Mouse (Mus musculus) forebrain, postnatal 0 days (tissue): ENCODE results near the gene Gm17571. TPM values are rescaled to one million over a fixed set of nuclear protein-coding genes. Genes with fewer than 3 reads are reported as not detected.

Source experiments
- ATAC-seq: fragments of 200-750 bp; cut with Nextera tagmentation; 2 replicates; pipeline ENCODE4 v1.8.0; 2017; ENCODE audit warnings: mild to moderate bottlenecking, moderate library complexity
- DNase-seq: peaks from one replicate; pipeline ENCODE4 v3.0.0-alpha.2; 2015
- H3K27ac ChIP-seq: fragments of 300-500 bp; sonication (generic); 2 replicates; pipeline ENCODE4 v1.5.1; 2014; ENCODE audit warnings: low read depth, mild to moderate bottlenecking, antibody characterized with exemption, low read length, moderate library complexity, mixed read lengths
- H3K27me3 ChIP-seq: fragments of 300-500 bp; sonication (generic); 2 replicates; pipeline ENCODE4 v1.6.1; 2014; ENCODE audit warnings: mild to moderate bottlenecking, low read length, mixed read lengths; ENCODE audit not compliant: insufficient read depth
- H3K36me3 ChIP-seq: fragments of 300-500 bp; sonication (generic); 2 replicates; pipeline ENCODE4 v1.6.1; 2014; ENCODE audit warnings: mild to moderate bottlenecking, moderate library complexity; ENCODE audit not compliant: insufficient read depth
- H3K4me1 ChIP-seq: fragments of 300-500 bp; sonication (generic); 2 replicates; pipeline ENCODE4 v1.6.1; 2014; ENCODE audit warnings: antibody characterized with exemption; ENCODE audit not compliant: insufficient read depth
- H3K4me2 ChIP-seq: fragments of 300-500 bp; sonication (generic); 2 replicates; pipeline ENCODE4 v1.6.1; 2014; ENCODE audit warnings: low read depth, mild to moderate bottlenecking, moderate library complexity
- H3K4me3 ChIP-seq: fragments of 300-500 bp; sonication (generic); 2 replicates; pipeline ENCODE4 v1.5.1; 2014; ENCODE audit warnings: low read depth, low read length, mixed read lengths
- H3K9ac ChIP-seq: fragments of 300-500 bp; sonication (generic); 2 replicates; pipeline ENCODE4 v1.6.1; 2014; ENCODE audit warnings: mild to moderate bottlenecking
- H3K9me3 ChIP-seq: fragments of 300-500 bp; sonication (generic); 2 replicates; pipeline ENCODE4 v1.6.1; 2016; ENCODE audit warnings: low read length
- CTCF ChIP-seq: sonication (generic); IDR thresholded peaks from 2 replicates; pipeline ENCODE4 v1.5.1; 2016; ENCODE audit warnings: antibody characterized with exemption, control low read depth, low read depth
- WGBS: fragments of 180-500 bp; shearing (Covaris S2); extraction: QIAGEN DNeasy Blood & Tissue Kit; methylation state at CpG from one replicate; pipeline ENCODE4 v1.1.7; 2014; 5-methylcytosine and 5-hydroxymethylcytosine counted together
- polyA plus RNA-seq: library from polyadenylated mRNA; unstranded; fragments of >200 nt; fragmentation: Nextera tagmentation; extraction: Ambion mirVana; gene quantifications from 2 replicates; pipeline ENCODE4 v1.2.1, GENCODE M21; 2015
- total RNA-seq: library from RNA; depleted of rRNA; stranded (reverse); fragments of >200 nt; gene quantifications from 2 replicates; pipeline ENCODE4 v1.2.3, GENCODE M21; 2014; rRNA removed

The Gm17571 gene
- total RNA-seq (not detected in 2 replicates), polyA plus RNA-seq (not detected in 2 replicates)

GRCm38 (mm10) chr9:13446703-13447285, at the start of gene Gm17571:
Gene Gm17571 (minus strand): TSS chr9:13446753.
- Histone ChIP-seq H3K36me3 (no peaks in the 10 kb centered on the region), H3K4me2 (no peak within 1 kb of the TSS), H3K4me1 (no peaks in the 10 kb centered on the region), H3K4me3 (no peak within 1 kb of the TSS), H3K27me3 (no peaks in the 10 kb centered on the region), H3K9ac (no peak within 1 kb of the TSS), H3K9me3 (no peaks in the 10 kb centered on the region), H3K27ac (no peak within 1 kb of the TSS)
- no peak for TF ChIP-seq CTCF
- 75% methylated on average over 4 of the region's 4 CpGs for WGBS
- DNase-seq = no peak
- no peak for ATAC-seq

- no peaks in the 10 kb centered on the region for H3K36me3 ChIP-seq
- no peaks in the 10 kb centered on the region for H3K9me3 ChIP-seq
- H3K4me2 ChIP-seq = no peak overlapping the region
- TF ChIP-seq CTCF = no peak
- DNase-seq (no peak), ATAC-seq (no peak)
- H3K27ac ChIP-seq = no peak overlapping the region
- H3K27me3 ChIP-seq = no peaks in the 10 kb centered on the region
- no peak overlapping the region for H3K9ac ChIP-seq
- no peak overlapping the region for H3K4me3 ChIP-seq
- H3K4me1 ChIP-seq = 0 out of 2 replicates have a peak, but pooled peaks cover 3% of the 10 kb centered on the region
Measured at GRCm38 (mm10) chr9:13495530-13495929, 49.0 kb upstream of the Gm17571 start.

- no peak overlapping the region for H3K4me3 ChIP-seq
- no peak for TF ChIP-seq CTCF
- no peak overlapping the region for H3K9ac ChIP-seq
- 93% methylated on average over 2 of the region's 2 CpGs for WGBS
- ATAC-seq (no peak), DNase-seq (no peak)
- H3K4me1 ChIP-seq = 0 out of 2 replicates have a peak, but pooled peaks cover 3% of the 10 kb centered on the region
- H3K27ac ChIP-seq = no peak overlapping the region
- H3K4me2 ChIP-seq = no peak overlapping the region
- H3K27me3 ChIP-seq = no peaks in the 10 kb centered on the region
- no peaks in the 10 kb centered on the region for H3K36me3 ChIP-seq
- no peaks in the 10 kb centered on the region for H3K9me3 ChIP-seq
Measured at GRCm38 (mm10) chr9:13493746-13494145, 47.2 kb upstream of the Gm17571 start.

GRCm38 (mm10) chr9:13492807-13493206, 46.3 kb upstream of the Gm17571 start:
- Histone ChIP-seq H3K27me3 (no peaks in the 10 kb centered on the region), H3K36me3 (no peaks in the 10 kb centered on the region), H3K27ac (no peak overlapping the region), H3K4me1 (no peaks in the 10 kb centered on the region), H3K4me3 (no peak overlapping the region), H3K4me2 (no peak overlapping the region), H3K9me3 (no peaks in the 10 kb centered on the region), H3K9ac (no peak overlapping the region)
- TF ChIP-seq CTCF = no peak
- ATAC-seq (no peak), DNase-seq (no peak)
- WGBS = 76% methylated on average over 2 of the region's 2 CpGs

- H3K27ac ChIP-seq = no peak overlapping the region
- WGBS = 87% methylated on average over 9 of the region's 9 CpGs
- H3K9me3 ChIP-seq = no peaks in the 10 kb centered on the region
- H3K4me1 ChIP-seq = no peaks in the 10 kb centered on the region
- H3K9ac ChIP-seq = no peak overlapping the region
- no peak overlapping the region for H3K4me2 ChIP-seq
- H3K36me3 ChIP-seq = no peaks in the 10 kb centered on the region
- DNase-seq (no peak), ATAC-seq (no peak)
- no peak for TF ChIP-seq CTCF
- no peaks in the 10 kb centered on the region for H3K27me3 ChIP-seq
- no peak overlapping the region for H3K4me3 ChIP-seq
Measured at GRCm38 (mm10) chr9:13491854-13492620, 45.5 kb upstream of the Gm17571 start.

GRCm38 (mm10) chr9:13491107-13491506, 44.6 kb upstream of the Gm17571 start:
- H3K27ac ChIP-seq = no peak overlapping the region
- H3K9ac ChIP-seq = no peak overlapping the region
- no peak for TF ChIP-seq CTCF
- DNase-seq = no peak
- no peak overlapping the region for H3K4me3 ChIP-seq
- H3K27me3 ChIP-seq = no peaks in the 10 kb centered on the region
- H3K4me2 ChIP-seq = no peak overlapping the region
- H3K4me1 ChIP-seq = no peaks in the 10 kb centered on the region
- no peaks in the 10 kb centered on the region for H3K36me3 ChIP-seq
- H3K9me3 ChIP-seq = no peaks in the 10 kb centered on the region
- 64% methylated on average over 1 of the region's 1 CpGs for WGBS
- ATAC-seq = no peak

GRCm38 (mm10) chr9:13485914-13486313, 39.4 kb upstream of the Gm17571 start:
- no peaks in the 10 kb centered on the region for H3K27me3 ChIP-seq
- no peaks in the 10 kb centered on the region for H3K36me3 ChIP-seq
- peak; percentile 48; the same call in 1 of the 2 replicates for ATAC-seq
- no peak overlapping the region for H3K9ac ChIP-seq
- TF ChIP-seq CTCF = no peak
- H3K4me3 ChIP-seq = no peak overlapping the region
- no peak overlapping the region for H3K27ac ChIP-seq
- no peak overlapping the region for H3K4me2 ChIP-seq
- WGBS = 64% methylated on average over 1 of the region's 1 CpGs
- no peak for DNase-seq
- H3K4me1 ChIP-seq = no peaks in the 10 kb centered on the region
- H3K9me3 ChIP-seq = no peaks in the 10 kb centered on the region
